Mouse (Mus musculus): ENCODE results near the gene Tshr. TPM values are rescaled to one million over a fixed set of nuclear protein-coding genes. Genes with fewer than 3 reads are reported as not detected.

Gene Tshr
- polyA plus RNA-seq, 1 experiment from 2014 or later = 0.82 TPM

DNA sequence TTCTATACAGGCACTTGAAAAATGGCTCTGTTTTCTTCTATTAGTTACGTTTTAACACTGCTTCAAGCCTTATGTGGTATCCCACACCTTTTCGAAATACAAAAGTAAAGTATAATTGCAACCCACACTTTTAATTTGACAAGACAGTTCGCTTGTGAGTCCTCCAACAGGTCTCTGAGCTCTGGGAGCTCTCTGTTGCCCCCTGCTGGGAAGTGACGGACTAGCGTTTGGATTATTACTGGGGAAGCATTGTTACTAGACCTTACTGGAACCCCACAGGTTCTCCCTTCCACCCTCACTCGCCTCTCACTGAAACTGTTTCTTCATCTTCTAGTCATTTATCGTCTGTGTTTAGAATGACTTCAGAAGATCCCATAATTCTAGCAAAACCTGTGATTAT, 34.4 kb downstream of the Tshr start:
- Histone ChIP-seq H3K27me3 (replicated peaks) (peaks cover 37% of the 10 kb centered on the region), H3K9ac (replicated peaks) (no peak overlapping the region), H3K9me3 (replicated peaks) (no peaks in the 10 kb centered on the region), H3K4me3 (replicated peaks) (no peak overlapping the region), H3K4me1 (peaks cover 4% of the 10 kb centered on the region; the same call in 1 of the 2 replicates), H3K36me3 (no peaks in the 10 kb centered on the region), H3K4me2 (no peak overlapping the region), H3K27ac (replicated peaks) (no peak overlapping the region)
- 52% methylated on average over 7 of the region's 7 CpGs for WGBS
- no peak for ATAC-seq (ENCODE audit: low FRiP score)

DNA sequence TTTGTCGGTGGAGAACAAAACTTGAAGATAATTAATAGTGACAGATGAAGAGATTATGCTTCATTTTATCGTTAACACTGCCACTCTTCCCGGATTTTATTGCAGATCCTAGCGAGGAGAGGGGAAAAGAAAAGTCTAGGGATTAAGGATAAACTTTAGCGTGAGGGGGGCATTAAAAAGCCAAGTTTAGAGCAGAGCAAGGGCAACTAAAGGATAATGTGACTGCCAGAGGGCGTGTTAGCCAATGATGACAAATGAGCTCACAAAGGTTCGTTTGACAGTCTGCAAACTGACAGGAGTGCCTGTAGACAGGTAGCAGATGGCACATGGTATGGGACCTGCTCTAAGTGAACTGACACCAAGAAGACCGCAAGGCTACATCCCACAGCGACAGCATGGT, 36.9 kb downstream of the Tshr start:
- Histone ChIP-seq H3K4me2 (no peak overlapping the region), H3K9ac (replicated peaks) (no peak overlapping the region), H3K27me3 (replicated peaks) (peaks cover 28% of the 10 kb centered on the region), H3K27ac (replicated peaks) (no peak overlapping the region), H3K9me3 (replicated peaks) (no peaks in the 10 kb centered on the region), H3K4me3 (replicated peaks) (no peak overlapping the region), H3K4me1 (peaks cover 4% of the 10 kb centered on the region; the same call in 1 of the 2 replicates), H3K36me3 (no peaks in the 10 kb centered on the region)
- WGBS = 68% methylated on average over 9 of the region's 9 CpGs
- no peak for ATAC-seq (ENCODE audit: low FRiP score)

DNA sequence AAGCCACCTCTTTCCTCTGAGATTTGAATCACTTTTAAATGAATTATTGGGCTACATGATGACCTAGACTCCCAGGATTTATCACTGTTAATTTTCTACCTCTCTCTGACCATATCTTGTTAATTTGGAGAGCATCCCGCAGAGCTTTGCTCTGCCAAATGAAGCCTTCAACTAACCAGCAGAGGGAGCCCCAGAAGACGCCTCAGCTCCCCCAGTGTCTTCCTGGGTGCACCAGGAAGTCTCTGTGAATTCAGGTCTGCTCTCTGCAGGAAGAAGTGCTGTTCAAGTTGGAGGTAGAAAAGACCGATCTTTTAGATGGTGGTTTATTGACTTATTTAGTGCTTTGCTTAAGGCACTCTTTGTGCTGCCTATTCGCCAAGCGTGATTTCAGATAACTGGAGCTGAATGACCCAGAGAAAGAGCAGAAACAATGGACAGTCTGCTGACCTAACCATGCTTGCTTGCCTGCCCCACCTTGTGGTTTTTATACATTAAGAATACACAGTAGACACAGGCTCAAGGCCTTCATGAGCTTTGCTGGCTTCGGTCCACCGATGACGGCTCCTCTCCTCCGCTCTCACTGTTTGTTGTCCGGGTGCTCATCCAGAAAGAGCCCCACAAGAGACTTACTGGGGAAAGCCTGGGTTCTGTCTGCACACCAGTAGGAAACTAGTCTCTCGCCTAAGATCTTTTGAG, 38.9 kb downstream of the Tshr start:
- Histone ChIP-seq H3K4me3 (replicated peaks) (no peak overlapping the region), H3K27ac (replicated peaks) (no peak overlapping the region), H3K9me3 (replicated peaks) (no peaks in the 10 kb centered on the region), H3K27me3 (replicated peaks) (peaks cover 14% of the 10 kb centered on the region; the same call in 1 of the 2 replicates), H3K4me1 (peaks cover 4% of the 10 kb centered on the region; the same call in 1 of the 2 replicates), H3K36me3 (no peaks in the 10 kb centered on the region), H3K4me2 (no peak overlapping the region), H3K9ac (replicated peaks) (no peak overlapping the region)
- no peak for ATAC-seq (ENCODE audit: low FRiP score)
- 70% methylated on average over 11 of the region's 11 CpGs for WGBS

DNA sequence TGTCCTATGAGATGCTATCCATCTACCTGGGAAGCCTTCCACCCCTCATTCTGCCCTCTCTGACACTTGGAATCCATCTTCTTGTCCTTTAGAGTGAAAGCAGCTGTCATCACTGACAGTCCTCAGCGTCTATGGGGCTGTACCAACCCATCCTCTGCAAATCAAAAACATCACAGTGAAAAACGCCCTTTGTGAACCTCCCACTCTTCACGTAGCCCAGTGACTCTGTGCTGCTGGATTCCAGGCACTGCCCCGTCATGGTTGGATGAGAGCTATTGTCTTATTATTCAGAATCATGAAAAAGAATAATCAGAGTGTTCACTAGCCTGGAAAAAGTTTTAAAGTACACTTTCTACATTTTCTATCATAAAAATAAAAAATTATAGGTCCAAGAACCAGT, 42.1 kb downstream of the Tshr start:
- Histone ChIP-seq H3K27me3 (replicated peaks) (0 out of 2 replicates have a peak, but pooled peaks cover 4% of the 10 kb centered on the region), H3K4me1 (peaks cover 4% of the 10 kb centered on the region; the same call in 1 of the 2 replicates), H3K27ac (replicated peaks) (no peak overlapping the region), H3K4me2 (no peak overlapping the region), H3K4me3 (replicated peaks) (no peak overlapping the region), H3K36me3 (no peaks in the 10 kb centered on the region), H3K9me3 (replicated peaks) (no peaks in the 10 kb centered on the region), H3K9ac (replicated peaks) (no peak overlapping the region)
- WGBS = 40% methylated on average over 4 of the region's 4 CpGs
- no peak for ATAC-seq (ENCODE audit: low FRiP score)

DNA sequence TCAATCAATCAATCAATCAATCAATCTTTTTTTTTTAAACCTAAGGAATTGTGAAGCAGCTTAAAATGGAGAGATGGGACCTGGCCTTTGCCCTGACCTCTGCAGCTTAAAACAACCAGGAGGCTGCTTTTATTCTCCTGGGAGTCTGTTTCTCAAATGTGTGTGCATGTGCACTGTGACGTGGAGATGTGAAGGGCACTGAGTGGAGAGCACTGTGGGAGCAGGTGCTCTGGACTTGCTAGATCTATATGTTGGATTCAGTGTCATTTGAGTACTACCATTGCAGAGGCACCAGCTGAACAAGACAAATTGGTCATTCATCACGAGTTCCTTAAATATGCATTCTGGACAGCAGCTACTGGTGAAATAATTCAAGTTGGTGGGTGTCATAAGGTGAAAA, 42.8 kb downstream of the Tshr start:
- no peaks in the 10 kb centered on the region for H3K9me3 ChIP-seq (replicated peaks)

DNA sequence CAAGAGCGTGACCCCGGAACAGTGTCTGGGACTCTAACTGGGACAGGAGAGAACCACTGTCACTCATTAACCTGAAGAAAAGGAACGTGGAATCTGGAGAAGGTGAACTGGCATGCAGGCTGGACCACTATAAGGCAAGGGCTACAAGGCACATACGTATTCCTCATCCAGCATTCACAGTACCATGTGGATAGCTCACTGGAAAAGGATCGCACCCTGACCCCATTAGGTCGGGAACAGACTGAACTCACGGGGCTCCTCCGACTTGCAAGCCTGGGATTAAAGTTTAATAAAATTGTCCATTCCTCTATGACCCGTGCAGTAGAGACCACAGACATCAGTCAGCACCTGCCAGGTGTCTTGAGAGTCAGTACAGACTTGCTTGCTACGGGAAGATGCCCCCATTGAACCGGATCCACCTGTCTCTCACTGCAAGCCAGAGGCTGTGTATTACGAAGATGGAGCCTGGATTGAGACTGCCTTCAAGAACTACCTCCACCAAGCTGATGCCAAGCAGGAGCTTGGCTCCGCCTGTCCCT, 97.9 kb downstream of the Tshr start:
- Histone ChIP-seq H3K9me3 (replicated peaks) (no peaks in the 10 kb centered on the region), H3K36me3 (no peaks in the 10 kb centered on the region), H3K4me1 (0 out of 2 replicates have a peak, but pooled peaks cover 4% of the 10 kb centered on the region), H3K27ac (replicated peaks) (no peak overlapping the region), H3K4me3 (replicated peaks) (no peak overlapping the region), H3K4me2 (no peak overlapping the region), H3K9ac (replicated peaks) (no peak overlapping the region), H3K27me3 (replicated peaks) (no peaks in the 10 kb centered on the region)
- ATAC-seq (ENCODE audit: low FRiP score) = no peak
- 94% methylated on average over 13 of the region's 13 CpGs for WGBS

More for the DNA sequence above, 42.8 kb downstream of the Tshr start:
- Histone ChIP-seq H3K9ac (replicated peaks) (no peak overlapping the region), H3K36me3 (no peaks in the 10 kb centered on the region), H3K27me3 (replicated peaks) (0 out of 2 replicates have a peak, but pooled peaks cover 3% of the 10 kb centered on the region), H3K27ac (replicated peaks) (no peak overlapping the region), H3K4me3 (replicated peaks) (no peak overlapping the region), H3K4me2 (no peak overlapping the region), H3K4me1 (peaks cover 4% of the 10 kb centered on the region; the same call in 1 of the 2 replicates)
- 54% methylated on average over 2 of the region's 2 CpGs for WGBS
- no peak for ATAC-seq (ENCODE audit: low FRiP score)

DNA sequence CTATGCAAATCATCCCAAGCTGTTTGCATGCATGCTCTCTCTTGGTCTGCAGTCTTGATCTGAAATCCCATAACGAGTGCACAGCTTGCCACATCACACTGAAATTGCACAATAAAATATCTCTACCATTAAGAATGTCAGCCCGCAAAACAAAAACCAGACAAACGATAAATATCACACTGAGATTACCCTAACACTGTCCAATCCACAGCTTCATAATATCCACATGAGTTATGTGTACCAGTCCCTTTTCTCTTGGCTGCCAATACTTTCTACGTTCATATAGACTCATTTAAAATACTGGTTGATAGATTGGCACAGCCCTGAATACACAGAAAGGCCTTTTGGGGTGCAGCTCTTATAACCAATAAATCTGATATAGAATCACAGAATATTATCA, 102.0 kb downstream of the Tshr start:
- 44% methylated on average over 4 of the region's 4 CpGs for WGBS
- Histone ChIP-seq H3K4me2 (no peak overlapping the region), H3K36me3 (no peaks in the 10 kb centered on the region), H3K27me3 (replicated peaks) (no peaks in the 10 kb centered on the region), H3K4me1 (0 out of 2 replicates have a peak, but pooled peaks cover 4% of the 10 kb centered on the region), H3K4me3 (replicated peaks) (no peak overlapping the region), H3K27ac (replicated peaks) (no peak overlapping the region), H3K9ac (replicated peaks) (no peak overlapping the region), H3K9me3 (replicated peaks) (no peaks in the 10 kb centered on the region)
- no peak for ATAC-seq (ENCODE audit: low FRiP score)

DNA sequence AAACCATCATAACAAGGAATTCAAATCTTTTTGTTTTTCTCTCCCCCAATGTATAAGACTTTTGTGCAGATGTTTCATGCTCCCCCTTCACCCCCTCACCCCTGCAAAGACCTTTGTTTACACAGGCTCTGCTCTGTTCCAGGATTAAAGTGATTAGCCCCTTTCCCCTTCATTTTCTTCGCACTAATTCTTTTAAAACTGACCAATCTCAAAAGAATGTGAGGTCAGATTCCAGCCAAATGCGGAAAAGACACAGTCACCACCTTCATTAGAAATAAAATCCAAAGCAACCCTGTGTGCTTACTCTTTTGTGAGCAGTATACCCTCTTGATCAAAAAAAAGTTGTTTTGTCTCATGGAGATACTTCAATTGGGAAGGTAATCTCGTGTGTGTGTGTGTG, 104.0 kb downstream of the Tshr start:
- no peaks in the 10 kb centered on the region for H3K36me3 ChIP-seq
- no peak overlapping the region for H3K9ac ChIP-seq (replicated peaks)
- no peak overlapping the region for H3K27ac ChIP-seq (replicated peaks)
- WGBS = 68% methylated on average over 3 of the region's 3 CpGs
- no peak overlapping the region for H3K4me3 ChIP-seq (replicated peaks)
- H3K4me2 ChIP-seq = no peak overlapping the region
- H3K27me3 ChIP-seq (replicated peaks) = no peaks in the 10 kb centered on the region
- no peak for ATAC-seq (ENCODE audit: low FRiP score)
- H3K9me3 ChIP-seq (replicated peaks) = no peaks in the 10 kb centered on the region
- H3K4me1 ChIP-seq = 0 out of 2 replicates have a peak, but pooled peaks cover 4% of the 10 kb centered on the region

DNA sequence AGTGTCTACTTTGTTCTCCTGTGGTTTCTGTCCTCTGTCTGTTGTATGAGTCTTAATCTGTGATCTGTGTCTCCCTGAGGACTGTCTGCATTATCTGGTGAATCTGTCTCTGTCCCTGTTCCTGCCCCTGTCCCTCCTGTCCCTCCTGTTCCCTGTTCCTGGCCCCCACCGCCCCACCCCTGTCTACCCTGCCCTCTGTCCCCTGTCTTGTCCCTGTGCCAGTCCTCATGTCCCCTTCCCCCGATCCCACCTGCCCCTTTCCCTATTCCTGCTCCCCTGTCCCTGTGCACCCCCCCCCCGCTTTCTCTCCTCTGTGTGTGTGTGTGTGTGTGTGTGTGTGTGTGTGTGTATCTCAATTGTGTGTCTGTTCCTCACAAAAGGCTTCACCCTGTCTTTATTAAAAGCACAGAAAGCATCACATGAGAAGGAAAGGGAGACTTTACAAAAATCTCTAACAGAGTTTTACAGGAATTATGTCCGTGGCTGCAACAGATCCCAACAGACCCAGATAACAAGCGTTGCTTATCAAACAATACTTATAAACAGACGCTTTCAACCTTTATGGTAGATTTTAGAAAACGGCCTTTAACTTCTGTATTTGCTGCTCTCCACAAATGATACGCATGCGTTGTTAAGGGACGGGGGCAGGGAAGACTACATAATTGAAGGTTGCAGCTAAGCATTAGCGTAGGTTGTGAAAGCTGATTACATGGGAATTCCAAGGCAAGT, 111.3 kb downstream of the Tshr start:
- 46% methylated on average over 11 of the region's 11 CpGs for WGBS
- H3K4me2 ChIP-seq = no peak overlapping the region
- H3K4me3 ChIP-seq (replicated peaks) = no peak overlapping the region
- no peaks in the 10 kb centered on the region for H3K36me3 ChIP-seq
- no peaks in the 10 kb centered on the region for H3K9me3 ChIP-seq (replicated peaks)
- no peaks in the 10 kb centered on the region for H3K27me3 ChIP-seq (replicated peaks)
- no peak for ATAC-seq (ENCODE audit: low FRiP score)
- 0 out of 2 replicates have a peak, but pooled peaks cover 9% of the 10 kb centered on the region for H3K4me1 ChIP-seq
- H3K9ac ChIP-seq (replicated peaks) = no peak overlapping the region
- no peak overlapping the region; the same call in 1 of the 2 replicates for H3K27ac ChIP-seq (replicated peaks)

DNA sequence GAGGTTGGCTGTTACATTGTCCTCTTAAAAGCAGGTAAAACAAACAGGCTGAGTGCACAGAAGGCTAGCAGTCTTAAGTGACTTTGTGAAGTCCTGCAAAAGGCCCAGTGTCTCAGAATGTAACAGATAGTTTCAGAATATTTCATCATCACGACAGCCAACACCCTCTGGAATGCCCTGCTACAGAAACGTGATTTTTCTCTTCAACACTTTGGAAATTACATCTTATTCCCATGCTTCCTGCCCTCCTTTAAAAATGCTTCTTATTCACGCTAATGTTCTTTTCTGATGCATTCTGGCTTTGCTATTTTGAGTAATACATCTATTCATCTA, 111.8 kb downstream of the Tshr start:
- ATAC-seq (ENCODE audit: low FRiP score) = no peak
- 0 out of 2 replicates have a peak, but pooled peaks cover 9% of the 10 kb centered on the region for H3K4me1 ChIP-seq
- H3K9ac ChIP-seq (replicated peaks) = no peak overlapping the region
- 45% methylated on average over 3 of the region's 3 CpGs for WGBS
- H3K36me3 ChIP-seq = no peaks in the 10 kb centered on the region
- no peaks in the 10 kb centered on the region for H3K27me3 ChIP-seq (replicated peaks)
- no peak overlapping the region for H3K27ac ChIP-seq (replicated peaks)
- H3K4me2 ChIP-seq = no peak overlapping the region
- H3K9me3 ChIP-seq (replicated peaks) = no peaks in the 10 kb centered on the region
- no peak overlapping the region for H3K4me3 ChIP-seq (replicated peaks)

DNA sequence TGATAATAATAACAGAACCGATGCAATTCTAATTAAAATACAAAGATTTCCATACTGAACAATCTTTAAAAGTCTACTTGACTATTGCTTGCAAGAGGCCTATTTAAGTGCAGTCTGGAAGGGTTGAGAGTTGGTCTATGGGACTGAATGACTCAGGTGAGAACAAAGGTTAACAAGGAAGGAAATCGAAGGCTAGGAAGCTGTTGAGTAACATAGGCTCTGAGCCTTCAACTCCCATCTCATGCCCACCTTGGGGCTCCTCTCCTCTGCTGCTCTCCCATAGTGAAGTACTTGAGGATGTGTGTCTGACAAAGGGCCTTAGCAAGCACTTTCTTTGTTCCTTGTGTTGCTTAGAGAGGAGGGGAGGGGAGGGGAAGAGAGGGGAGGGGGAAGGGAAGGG, 116.1 kb downstream of the Tshr start:
- ATAC-seq (ENCODE audit: low FRiP score) = no peak
- Histone ChIP-seq H3K4me2 (no peak overlapping the region), H3K9me3 (replicated peaks) (no peaks in the 10 kb centered on the region), H3K4me3 (replicated peaks) (no peak overlapping the region), H3K36me3 (no peaks in the 10 kb centered on the region), H3K27me3 (replicated peaks) (no peaks in the 10 kb centered on the region), H3K27ac (replicated peaks) (no peak overlapping the region), H3K4me1 (0 out of 2 replicates have a peak, but pooled peaks cover 9% of the 10 kb centered on the region), H3K9ac (replicated peaks) (no peak overlapping the region)
- 90% methylated on average over 2 of the region's 2 CpGs for whole genome bisulfite sequencing

DNA sequence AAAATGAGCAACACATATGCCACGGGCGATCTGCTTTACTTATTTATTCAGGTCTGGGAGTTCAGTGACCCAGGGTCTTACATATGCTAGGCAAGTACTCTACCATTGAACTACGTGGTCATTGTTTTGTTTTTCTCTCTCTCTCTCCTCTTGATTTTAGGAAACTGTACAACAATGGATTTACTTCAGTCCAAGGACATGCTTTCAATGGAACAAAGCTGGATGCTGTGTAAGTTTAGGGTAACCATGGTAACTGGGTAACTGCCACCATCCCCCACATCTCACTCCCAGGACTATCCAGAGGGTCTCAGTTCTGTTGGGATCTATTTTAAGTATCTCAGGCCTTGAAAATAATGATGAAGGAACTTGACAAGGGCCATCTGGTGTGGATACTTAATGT, 127.4 kb downstream of the Tshr start:
- WGBS = 24% methylated on average over 3 of the region's 3 CpGs

More for the DNA sequence above, 127.4 kb downstream of the Tshr start:
- H3K27me3 ChIP-seq (replicated peaks) = no peaks in the 10 kb centered on the region
- H3K4me3 ChIP-seq (replicated peaks) = no peak overlapping the region
- H3K4me2 ChIP-seq = no peak overlapping the region
- no peak for ATAC-seq (ENCODE audit: low FRiP score)
- H3K9ac ChIP-seq (replicated peaks) = no peak overlapping the region
- no peaks in the 10 kb centered on the region for H3K9me3 ChIP-seq (replicated peaks)
- H3K4me1 ChIP-seq = no peaks in the 10 kb centered on the region
- no peaks in the 10 kb centered on the region for H3K36me3 ChIP-seq
- H3K27ac ChIP-seq (replicated peaks) = no peak overlapping the region
